Mouse (Mus musculus): ENCODE measurements around the gene Inppl1.

Inppl1 gene

GRCm38 (mm10) chr7:101837606-101838471 lies at the start of gene Inppl1:
Gene Inppl1, minus strand, starts transcription at chr7:101838229.
- peak; percentile 23 for DNase-seq (ENCODE audit: low spot score)

GRCm38 (mm10) chr7:101886274-101886673 lies 48.2 kb upstream of the Inppl1 start:
- no peak for DNase-seq (ENCODE audit: low spot score)

GRCm38 (mm10) chr7:101884160-101884559 lies 46.1 kb upstream of the Inppl1 start:
- DNase-seq (ENCODE audit: low spot score): no peak

DNA sequence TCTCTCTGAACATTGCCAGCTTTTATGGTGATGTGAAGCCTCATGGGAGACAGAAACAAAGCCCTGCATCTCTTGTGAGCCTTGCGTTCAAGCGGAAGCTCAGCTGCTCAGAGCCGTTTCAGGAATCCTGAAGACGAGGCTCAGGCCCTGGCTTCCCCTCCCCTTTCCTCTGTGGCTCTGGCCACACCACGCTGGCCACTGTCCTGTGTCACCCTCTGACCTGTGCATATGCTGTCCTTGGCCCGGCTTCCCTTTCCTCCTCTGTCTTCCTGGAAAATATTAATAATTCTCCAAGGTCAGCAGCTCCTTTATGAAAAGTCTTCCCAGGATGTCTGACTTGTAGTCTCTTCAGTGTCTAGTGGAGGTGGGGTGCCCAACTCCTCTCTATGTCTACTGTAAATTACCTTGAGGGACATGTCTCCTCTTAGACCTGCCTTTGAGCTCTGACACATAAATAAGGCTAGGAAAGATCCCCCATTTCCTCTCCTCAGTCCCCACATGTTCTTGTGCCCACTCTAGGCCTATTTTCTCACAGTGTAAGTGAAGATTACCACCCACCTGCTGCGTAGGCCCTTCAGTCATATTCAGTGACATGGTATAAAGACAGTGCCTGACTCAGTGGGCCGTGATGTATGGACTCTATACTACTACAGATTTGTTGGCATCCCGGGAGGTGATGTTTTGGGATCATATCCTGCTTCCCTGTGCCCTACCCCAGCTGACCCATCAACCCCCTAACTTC lies 44.6 kb upstream of the Inppl1 start:
- no peak for DNase-seq (ENCODE audit: low spot score)

- no peak for DNase-seq (ENCODE audit: low spot score)
These were observed 42.8 kb upstream of the Inppl1 start for GRCm38 (mm10) chr7:101880855-101881254.

GRCm38 (mm10) chr7:101875978-101876377 lies 37.9 kb upstream of the Inppl1 start:
- no peak for DNase-seq (ENCODE audit: low spot score)

DNA sequence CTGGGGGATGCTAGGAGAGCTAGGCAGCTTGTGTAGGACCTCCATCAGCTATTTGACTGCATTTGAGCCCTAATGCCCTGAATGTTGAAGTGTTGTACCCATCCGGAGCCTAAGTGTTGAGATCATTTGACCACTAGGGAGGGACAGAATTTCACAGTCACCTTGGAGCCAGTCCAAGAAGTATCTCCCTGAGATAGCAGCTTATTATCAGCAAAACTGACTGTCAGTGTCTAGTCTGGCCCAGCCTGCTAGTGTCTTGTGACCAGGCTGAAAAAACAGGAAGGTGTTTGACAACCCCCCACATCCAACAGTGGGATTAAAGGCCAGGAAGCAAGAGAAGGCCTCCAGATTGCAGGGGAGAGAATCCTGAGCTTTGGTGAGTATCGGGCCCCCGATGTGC lies 33.3 kb upstream of the Inppl1 start:
- no peak for DNase-seq (ENCODE audit: low spot score)

DNA sequence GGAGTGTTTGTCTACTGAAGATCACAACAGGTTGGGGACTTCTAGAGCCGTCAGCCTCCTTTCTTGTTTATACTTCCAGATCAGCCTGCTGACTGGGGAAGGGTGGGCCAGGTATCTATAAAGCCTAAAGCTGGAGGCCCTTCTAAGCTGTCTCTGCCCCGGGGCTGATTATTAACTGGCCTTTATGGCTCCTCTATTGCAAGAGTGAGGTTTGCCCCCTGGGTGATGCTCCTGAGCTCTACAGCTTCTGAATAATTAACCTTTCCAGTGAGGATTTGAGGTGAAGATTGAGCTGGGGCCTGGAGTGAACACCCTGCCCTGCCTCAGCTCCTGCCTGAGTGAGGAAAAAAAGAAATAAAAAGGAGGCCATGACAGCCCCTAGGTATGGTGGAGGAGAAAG lies 32.6 kb upstream of the Inppl1 start, which contains the start of gene Folr1:
Gene Folr1, minus strand, starts transcription at position 160 of the 400 bp plus-strand sequence.
- no peak for DNase-seq (ENCODE audit: low spot score)

- no peak for DNase-seq (ENCODE audit: low spot score)
These were observed 31.1 kb upstream of the Inppl1 start for GRCm38 (mm10) chr7:101869163-101869500.

GRCm38 (mm10) chr7:101868241-101869162 lies 30.5 kb upstream of the Inppl1 start:
- no peak for DNase-seq (ENCODE audit: low spot score)

DNA sequence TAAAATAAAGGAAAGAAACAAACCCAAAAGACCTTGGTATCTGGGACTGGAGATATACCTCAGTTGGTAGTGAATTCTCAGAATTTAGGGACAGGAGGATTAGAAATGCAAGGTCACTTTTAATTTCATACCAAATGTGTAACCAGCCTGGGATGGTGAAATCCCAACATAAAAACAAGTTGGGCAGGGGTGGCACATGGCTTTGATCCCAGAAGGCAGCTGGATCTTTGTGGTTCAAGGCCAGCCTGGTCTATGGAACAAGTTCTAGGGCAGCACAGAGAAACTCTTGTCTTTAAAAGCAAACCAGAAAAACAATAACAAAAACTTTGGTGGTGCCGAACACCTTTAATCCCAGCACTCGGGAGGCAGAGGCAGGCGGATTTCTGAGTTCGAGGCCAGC lies 29.5 kb upstream of the Inppl1 start:
- DNase-seq (ENCODE audit: low spot score): no peak

- DNase-seq (ENCODE audit: low spot score): no peak
These were observed 28.6 kb upstream of the Inppl1 start for GRCm38 (mm10) chr7:101866491-101867265.

GRCm38 (mm10) chr7:101863415-101863814 lies 25.4 kb upstream of the Inppl1 start, which contains the start of gene Anapc15:
Gene Anapc15, plus strand, starts transcription at chr7:101863715.
- no peak for DNase-seq (ENCODE audit: low spot score)

DNA sequence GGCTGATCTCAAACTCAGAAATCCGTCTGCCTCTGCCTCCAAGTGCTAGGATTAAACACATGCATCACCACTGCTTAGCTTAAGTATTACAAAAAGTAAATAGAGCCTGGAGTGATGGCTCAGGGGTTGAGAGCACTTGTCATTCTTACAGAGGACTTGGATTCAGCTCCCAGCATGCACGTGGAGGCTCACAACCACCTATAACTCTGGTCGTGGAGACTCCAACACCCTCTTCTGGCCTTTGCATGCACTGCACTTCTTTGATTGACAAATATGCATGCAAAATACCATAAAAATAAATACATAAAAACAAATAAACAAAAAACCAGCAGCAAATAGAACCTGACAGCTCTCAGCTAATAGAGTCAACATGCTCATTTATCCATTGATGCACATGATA lies 24.3 kb upstream of the Inppl1 start:
- DNase-seq (ENCODE audit: low spot score): no peak

DNA sequence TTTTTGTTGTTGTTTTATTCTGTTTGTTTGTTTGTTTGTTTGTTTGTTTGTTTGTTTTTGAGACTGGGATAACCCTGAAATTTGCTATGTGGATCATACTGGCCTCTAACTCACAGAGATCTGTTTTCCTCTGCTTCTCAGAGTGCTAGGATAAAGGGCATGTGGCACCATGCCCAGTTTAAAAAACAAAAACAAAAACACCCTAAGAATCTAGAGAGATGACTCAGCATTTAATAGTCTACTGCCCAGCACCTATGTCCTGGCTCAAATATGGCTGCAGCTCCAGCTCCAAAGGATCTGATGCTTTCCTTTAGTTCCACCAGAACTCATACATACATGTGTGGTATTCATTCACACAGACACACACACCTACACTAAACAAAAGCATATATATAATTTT lies 22.9 kb upstream of the Inppl1 start:
- no peak for DNase-seq (ENCODE audit: low spot score)

- DNase-seq (ENCODE audit: low spot score): no peak
These were observed 20.3 kb upstream of the Inppl1 start for GRCm38 (mm10) chr7:101858362-101858761.

GRCm38 (mm10) chr7:101857094-101857493 lies 19.1 kb upstream of the Inppl1 start, which contains the start of gene Folr2:
Gene Folr2, minus strand, starts transcription at chr7:101857194.
- no peak for DNase-seq (ENCODE audit: low spot score)

DNA sequence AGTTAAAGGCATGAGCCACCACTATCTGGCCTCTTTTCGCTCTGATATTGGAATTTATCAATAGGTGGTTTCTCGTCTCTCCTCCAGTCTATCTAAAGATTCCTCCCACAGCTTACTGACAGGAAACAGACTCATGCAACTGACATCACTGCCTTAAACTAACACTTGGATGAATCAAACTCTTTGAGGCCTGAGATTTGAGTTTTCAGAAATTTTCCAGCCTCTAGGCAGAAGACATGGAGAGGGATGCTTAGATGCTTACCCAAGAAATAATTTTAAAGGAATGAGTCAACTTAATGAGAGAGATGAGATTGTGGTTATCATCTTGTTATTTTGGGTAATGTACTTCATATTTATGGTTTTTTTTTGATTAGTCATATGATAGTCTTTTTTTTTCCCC lies 15.8 kb upstream of the Inppl1 start:
- no peak for DNase-seq (ENCODE audit: low spot score)

DNA sequence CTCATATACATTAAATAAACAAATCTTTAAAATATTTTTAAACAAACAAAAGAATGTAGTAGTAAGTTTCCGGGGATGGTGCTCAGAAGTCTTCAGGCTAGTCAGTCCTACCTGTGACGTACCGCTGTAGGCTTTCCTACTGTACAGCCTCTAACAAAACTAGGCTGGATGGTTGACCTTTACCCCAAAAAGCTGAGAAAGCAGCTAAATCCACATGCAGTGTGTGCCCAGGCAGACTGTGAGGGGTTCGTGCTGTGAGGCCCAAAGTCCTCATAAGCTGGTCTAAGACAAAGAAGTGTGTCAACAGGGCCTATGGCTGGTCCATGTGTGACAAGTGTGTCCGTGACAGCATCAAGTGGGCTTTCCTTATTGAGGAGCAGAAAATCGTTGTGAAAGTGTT lies 14.8 kb upstream of the Inppl1 start:
- no peak for DNase-seq (ENCODE audit: low spot score)

GRCm38 (mm10) chr7:101851689-101852088 lies 13.7 kb upstream of the Inppl1 start:
- no peak for DNase-seq (ENCODE audit: low spot score)

DNA sequence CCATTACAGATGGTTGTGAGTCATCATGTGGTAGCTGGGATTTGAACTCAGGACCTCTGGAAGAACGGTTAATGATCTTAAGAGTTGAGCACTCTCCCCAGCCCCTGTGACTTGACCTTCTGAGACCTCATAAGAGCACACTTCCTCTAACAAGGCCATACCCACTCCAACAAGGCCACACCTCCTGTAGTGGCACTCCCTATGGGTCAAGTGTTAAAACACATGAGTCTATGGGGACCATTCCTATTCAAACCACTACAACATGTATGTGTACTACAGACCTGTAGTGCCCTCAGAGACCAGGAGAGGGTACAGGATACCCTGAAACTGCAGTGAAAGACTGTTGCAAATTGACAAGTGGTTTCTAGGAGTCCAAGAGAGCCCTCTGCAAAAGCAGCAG lies 9.9 kb upstream of the Inppl1 start:
- no peak for DNase-seq (ENCODE audit: low spot score)
